Mouse (Mus musculus) lung, postnatal 0 days (tissue): ENCODE results near the gene Ttc22.

Experiments
- CTCF ChIP-seq: IDR thresholded peaks from 2 replicates; pipeline ENCODE4 v1.5.1; 2016; ENCODE audit warnings: antibody characterized with exemption, mild to moderate bottlenecking
- EP300 ChIP-seq: IDR thresholded peaks from 2 replicates; pipeline ENCODE4 v1.6.1; 2016; ENCODE audit warnings: antibody characterized with exemption, mild to moderate bottlenecking, control low read depth

DNA sequence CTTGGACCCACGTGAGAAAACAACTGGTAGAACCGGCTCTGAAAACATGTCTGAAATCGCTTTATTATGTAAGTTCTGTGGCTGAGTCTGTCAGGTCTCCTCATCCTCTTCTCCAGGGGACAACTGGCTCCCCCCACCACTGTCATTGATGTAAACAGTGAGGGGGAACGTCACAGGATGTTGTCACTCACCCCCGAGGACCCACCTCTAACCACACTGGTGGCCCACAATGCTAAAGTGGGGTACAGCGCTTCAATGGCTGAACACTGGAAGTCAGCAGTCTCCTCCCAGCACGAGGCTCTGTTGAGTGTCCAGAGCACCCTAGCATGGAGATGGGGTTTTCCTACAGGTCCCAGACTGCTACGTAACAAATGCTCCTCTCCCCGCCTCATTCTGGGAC is 31.4 kb upstream of the Ttc22 start:
- TF ChIP-seq EP300 (no peak), CTCF (no peak)
